Mouse (Mus musculus): ENCODE results near the gene Tmem245. TPM values are rescaled to one million over a fixed set of nuclear protein-coding genes. Genes with fewer than 3 reads are reported as not detected.

Tmem245 gene
- total RNA-seq (2015), result 10.1 and 10.9 TPM in 2 replicates
- total RNA-seq (2017), result 4.6 and 10.0 TPM in 2 replicates

DNA sequence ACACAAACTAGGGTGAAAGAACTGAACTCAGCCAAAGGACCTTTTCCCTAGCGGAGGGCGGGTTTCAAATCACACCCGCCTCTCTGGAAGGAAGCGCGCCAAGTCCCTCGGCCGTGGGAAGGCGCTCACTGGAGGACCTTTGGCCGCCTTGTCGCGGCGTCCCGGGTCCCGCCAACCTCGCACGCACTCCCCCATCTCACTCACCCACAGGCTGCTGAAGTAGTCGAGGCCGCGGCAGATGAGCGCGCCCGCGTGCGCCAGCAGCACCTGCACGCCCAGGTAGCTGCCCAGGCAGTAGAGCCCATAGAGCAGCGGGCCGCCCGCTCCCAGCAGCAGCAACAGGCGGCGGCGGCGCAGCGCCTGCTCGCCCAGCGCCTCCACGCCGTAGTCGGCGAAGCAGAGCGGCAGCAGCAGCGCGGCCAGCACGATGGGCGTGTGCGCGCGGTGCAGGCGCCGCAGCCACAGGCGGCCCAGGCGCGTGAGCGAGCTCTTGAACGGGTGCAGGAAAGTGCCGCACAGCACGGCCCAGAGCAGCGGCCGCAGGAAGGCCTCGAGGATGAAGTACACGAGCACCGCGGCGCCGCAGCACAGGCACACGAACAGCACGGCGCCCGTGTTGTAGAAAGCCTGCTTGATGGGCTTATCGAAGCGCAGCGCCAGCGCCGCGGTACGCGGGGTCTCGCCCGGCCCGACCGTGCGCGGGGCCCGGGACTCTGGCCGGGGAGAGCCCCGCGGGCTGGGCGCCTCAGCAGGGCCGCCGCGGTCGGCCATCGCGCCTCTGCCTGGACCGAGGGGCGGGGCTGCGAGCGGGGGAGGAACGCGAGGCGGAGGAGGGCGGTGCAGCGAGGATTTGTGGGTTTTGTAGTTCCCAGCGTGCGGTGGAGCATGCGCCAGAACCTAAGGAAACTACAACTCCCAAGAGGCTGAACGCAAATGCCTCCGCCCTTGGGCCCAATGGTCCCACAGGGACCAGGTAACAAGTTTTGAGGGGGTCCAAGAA lies at the start of gene Tmem245:
TSS of gene Tmem245 (minus strand) at position 797 of the 1,000 bp plus-strand sequence.
- peak; percentile 99 for ATAC-seq (ENCODE audit: poor library complexity, severe bottlenecking)

DNA sequence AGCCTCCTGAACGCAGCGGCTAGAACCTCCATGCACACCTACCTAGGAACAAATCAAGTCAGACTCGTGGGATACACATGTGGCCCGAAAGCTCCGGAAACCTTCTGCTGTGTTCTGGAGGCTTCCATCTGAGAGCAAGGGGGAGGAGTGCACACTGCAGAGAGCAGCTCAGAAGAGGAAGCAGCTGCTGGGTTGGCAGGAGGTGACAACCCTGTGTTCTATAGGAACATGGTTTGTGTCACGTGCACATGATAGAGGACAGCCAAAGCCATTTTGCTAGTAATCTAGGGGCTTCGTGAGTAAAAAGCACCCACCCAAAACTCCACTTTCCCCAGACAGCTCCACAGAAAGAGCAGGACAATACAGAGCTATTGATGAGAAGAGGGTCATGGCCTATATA lies 46.1 kb upstream of the Tmem245 start:
- no peak for ATAC-seq (ENCODE audit: poor library complexity, severe bottlenecking)

DNA sequence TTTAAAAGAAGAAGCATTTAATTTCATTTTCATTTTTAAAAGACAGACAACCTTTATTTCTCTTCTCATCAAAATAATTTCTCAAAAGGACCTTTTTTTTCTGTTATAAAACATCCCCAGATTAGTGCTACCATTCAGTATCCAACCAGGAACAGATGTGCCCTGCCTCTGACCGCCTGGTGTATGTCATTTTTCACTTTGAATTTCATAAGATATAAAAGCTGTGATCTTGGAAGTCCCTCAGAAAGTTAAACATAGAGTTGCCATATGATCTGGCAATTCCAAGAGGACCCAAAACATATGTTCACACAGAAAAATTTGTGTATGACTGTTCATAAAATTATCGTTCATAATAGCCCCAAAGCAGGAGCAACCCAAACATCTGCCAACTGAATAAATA lies 44.7 kb upstream of the Tmem245 start:
- ATAC-seq (ENCODE audit: poor library complexity, severe bottlenecking), result no peak

DNA sequence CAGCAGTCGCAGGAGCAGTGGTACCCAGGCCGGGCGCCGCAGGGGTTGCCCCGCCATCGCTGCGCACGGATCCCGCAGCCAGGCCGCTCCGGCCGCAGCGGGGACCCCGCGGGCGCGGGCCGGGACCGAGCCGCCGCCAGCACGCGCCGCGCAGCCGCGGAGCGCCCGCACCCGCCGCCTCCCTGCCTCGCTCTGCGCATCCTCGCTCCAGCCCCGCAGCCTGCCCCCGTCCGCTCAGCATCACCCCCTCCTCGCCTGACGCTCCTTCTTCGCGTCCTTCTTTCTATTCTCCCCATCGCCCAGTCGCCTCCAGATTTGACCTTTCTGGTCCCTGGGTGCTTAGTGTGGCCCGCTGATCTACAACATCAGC lies 43.0 kb upstream of the Tmem245 start, which contains the start of gene Frrs1l:
TSS of gene Frrs1l (minus strand) at position 177 of the 370 bp plus-strand sequence.
- ATAC-seq (ENCODE audit: poor library complexity, severe bottlenecking), result no peak

DNA sequence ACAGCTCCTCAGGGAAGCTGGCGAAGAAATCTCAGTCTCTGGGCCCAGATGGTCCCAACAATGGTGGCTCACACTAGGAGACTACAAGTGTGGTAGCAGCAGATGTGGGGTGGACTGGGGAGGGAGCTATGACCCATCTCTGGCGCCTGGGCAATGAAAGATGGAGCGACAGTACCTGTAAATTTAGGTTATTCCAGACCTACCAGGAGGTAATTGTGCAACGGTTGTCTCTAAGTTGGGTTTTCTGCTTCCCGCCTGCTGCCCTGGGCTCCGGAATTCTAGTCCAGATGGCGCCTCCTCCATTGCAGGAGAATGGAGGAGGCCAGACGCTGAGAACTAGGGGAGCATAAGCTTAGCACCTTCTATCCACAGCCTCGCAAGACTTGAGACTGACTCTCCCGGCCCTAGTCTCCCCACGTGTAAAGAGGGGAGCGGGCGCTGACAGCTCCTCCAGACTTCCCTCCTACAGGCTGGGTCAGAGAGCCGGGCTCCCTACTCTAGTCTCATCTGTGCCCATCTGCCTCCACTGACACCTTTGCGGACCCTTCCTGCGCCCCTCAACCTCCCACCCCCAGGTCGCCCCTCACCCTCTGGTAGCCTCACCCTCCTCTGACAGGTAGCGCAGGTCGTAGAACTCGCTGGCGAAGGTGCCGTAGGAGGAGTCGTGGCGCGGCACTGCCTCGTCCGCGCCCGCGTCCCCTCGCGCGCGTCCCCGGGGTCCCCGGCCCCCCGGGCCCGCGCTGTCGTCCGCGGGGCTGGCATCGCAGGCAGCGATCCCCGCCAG lies 42.4 kb upstream of the Tmem245 start:
- no peak for ATAC-seq (ENCODE audit: poor library complexity, severe bottlenecking)

DNA sequence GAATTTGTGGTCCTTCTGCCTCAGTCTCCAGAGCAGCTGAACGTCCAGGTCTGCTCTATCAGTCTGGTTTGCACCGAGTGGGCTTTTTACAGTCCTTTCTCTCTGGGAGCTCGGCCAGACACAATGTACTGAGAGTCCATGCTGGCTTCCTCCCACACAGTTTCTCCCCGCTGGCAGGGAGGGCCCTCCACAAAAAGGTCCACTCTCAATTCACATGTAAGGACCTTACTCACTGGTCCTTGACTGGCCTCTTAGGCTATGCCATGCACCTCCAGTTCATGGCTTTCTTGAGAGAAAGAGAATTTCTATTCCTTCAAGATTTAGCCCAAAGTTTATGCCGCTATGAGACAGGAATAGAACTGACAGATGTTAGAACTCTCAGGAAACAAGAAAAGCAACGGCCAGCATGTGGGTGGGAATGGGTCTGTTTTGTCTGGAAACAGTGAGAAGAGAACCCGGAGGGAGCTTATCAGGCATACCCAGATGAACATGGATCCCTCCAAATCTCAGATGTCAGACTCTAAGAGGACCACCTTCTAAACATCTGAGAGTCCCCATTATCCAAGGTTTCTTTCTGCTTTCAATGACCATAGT lies 18.4 kb upstream of the Tmem245 start:
- no peak for ATAC-seq (ENCODE audit: poor library complexity, severe bottlenecking)

DNA sequence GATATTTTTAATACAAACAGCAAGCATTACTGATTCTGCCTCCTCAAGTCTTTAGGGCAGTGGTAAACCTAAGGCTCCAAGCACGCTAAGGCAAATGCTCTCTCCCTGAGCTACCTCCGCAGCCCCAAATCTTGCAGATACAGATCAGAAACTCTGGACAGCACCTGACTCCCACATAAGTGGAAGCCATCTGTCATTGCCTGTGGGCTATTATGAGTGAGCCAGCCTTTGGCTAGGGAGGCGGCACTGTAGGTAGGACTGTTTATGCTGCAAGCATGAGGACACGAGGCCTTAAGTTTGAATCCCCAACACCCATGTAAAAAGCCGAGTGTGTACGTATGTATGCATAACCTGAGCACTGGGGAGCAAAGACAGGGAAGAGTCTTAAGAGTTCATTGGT lies 16.4 kb upstream of the Tmem245 start:
- ATAC-seq (ENCODE audit: poor library complexity, severe bottlenecking), result no peak

DNA sequence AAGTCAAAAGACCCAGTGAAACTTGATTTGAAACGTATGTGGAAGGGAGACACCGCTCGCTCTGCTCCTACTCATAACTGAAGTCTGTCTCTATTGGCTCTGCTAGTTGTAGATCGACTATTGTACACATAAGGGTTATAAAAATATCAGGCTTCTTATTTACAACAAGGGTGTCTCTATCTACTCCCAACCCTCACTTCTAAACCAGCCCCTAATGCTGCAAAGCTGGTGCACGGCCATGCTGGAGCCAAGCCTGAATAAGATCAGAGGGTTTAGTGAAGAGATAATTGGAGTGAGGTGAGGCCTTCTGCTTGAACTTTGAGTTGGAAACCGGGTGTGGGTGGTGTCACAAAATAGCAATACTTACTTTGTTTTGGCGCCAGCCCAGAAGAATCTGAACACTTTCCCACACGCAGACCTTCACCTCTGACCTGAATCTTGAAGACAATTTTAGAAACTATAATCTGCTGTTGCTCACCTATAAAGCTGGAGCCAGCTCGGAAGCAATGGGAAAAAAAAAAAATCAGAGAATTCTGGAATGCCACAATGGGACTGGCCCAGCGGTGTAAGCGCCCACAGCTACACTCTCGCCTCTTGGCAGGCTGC lies 14.2 kb upstream of the Tmem245 start:
- no peak for ATAC-seq (ENCODE audit: poor library complexity, severe bottlenecking)

DNA sequence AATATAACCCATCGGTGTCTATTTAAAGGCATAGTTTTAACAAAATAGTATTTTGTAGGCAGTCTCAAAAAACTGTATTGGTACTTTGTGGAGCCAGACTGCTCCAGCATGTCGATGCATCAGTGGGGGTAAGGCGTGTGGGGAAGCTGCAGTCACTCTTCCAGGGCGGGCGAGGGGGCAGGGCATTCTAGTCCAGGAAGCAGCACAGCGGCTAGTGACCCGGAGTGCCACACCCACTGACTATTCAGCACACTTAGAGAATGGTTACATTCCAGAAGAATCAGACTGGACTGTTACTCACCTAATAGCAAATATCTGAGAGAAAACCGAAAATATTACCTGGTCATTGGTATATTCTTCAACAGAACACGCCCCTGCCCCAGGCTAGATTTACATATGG lies 10.3 kb upstream of the Tmem245 start:
- no peak for ATAC-seq (ENCODE audit: poor library complexity, severe bottlenecking)

DNA sequence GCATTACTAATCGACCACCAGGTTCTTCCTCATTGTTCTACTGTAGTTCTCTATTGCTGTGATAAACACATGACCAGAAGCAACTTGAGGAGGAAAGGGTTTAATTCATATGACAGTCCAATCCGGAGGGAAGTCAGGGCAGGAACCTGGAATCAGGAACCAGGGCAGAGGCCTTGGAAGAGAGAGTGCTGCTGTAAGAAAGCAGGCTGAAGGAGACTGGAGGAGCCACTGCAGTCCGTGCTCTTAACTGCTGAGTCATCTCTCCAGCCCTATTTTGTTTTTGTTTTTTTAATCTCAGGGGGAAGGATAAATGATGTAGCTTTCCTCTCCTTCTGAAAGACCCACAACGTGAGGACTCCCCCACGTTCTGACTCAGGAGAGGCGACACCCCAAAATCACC lies 6.0 kb upstream of the Tmem245 start:
- ATAC-seq (ENCODE audit: poor library complexity, severe bottlenecking), result no peak

DNA sequence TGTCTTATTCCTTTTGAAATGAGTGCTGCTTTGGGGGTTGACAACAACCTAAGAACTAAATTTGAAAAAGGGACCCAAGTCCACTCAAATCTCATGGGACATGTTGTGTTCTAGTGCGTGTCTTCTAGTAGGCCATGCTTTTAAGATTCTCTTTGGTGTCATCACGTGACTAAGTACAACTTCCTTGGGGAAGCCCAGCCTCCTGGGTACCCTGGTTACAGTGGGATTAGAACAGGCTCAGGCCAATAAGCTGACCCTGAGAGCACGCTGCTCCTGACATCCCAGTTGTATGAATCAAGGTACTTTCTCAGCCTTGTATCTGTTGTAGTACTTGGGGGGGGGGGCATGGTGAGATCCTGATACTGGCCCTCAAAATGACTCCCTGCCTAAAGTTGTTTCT lies 4.5 kb upstream of the Tmem245 start:
- ATAC-seq (ENCODE audit: poor library complexity, severe bottlenecking), result no peak

DNA sequence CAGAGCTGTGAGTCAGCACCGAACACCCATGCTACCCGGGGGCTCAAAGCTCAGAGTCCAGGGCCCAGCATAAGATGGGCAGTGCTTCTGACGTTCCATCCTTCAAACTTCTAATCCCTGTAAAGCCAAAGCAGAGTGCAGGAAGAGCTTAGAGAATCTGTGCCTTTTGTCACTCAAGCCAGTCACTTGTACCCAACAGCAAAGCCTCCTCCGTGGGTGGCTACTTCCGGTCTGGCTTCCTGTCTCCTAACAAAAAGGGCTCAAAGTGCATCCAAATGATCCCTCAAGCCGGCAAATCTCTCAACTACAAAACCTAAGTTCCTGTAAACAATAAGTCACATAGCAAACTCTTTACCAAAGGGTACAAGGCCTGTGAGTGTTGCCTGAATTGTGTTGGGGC lies 2.3 kb upstream of the Tmem245 start:
- ATAC-seq (ENCODE audit: poor library complexity, severe bottlenecking), result no peak

DNA sequence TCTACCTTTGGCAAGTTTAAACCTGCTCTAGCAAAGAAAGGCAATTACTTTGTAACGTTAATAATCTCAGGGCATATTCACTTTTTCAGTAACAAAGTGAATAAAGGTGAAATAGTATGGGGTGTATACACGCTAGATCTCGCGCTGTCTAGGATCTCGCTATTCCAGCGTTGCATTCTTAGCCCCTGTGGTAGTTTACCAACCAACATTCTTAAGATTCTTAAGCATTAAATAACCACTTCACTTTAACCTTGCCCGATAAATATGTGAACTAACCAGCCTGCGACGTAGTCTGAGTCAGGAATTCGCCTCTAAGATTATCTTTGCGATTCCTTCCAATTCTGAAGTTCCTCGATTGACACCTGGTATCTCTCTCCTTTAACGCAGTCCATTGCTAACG lies 1.1 kb downstream of the Tmem245 start:
- ATAC-seq (ENCODE audit: poor library complexity, severe bottlenecking), result no peak

DNA sequence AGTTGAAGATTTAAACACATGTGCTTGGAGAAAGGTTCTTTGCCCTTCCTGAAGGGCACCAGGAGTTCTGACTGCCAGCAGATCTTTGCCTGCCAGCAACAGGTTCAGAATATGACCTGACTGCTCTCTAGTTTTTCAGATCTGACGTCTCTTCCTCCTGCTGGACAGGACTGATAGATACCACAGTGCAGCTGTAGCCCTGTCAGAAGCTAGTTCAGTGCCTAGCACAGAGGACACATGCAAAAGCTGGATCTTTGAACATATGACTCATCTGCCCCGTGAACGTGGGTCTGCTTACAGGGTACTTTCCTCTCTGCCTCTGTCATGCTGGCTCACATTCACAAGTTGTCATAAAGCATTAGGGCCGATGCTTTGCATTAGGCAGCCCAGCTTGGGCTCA lies 3.0 kb downstream of the Tmem245 start:
- no peak for ATAC-seq (ENCODE audit: poor library complexity, severe bottlenecking)

DNA sequence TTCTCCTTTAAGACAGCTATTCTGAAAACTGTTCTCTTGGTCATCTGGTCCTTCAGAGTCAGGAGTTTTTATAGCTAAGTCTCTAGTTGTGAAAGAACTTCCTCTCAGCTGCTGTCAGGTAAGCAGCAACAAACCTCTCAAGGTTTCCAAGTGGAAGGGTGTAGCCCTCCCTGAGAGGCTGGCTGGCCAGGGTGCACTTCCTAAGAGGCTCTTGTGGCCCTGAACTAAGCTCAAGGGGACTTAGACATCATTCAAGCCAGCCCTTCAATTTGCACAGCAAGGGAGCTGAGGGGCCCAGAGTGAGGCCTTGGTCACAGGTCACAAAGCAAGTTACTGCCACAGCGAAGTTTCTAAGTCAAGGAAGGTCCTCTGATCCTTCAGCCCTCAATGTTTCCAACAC lies 4.0 kb downstream of the Tmem245 start:
- ATAC-seq (ENCODE audit: poor library complexity, severe bottlenecking), result no peak

DNA sequence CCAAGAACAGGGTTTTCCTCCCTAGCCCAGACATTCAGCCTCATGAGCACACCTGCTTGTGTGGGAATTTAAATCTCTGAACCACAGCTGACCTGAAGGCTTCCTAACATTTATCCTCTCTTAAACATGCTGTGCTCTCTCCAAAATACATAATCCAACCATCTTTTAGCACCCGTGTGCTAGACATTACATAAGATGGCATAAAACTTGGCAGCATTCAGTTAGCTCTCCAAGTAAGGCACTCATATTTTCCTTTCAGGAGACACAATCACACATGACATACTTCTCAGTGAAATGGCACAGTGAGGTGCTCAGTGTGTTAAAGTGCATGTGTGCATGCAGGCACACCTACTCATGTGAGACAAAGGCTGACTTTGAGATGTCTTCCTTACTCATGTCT lies 4.7 kb downstream of the Tmem245 start:
- no peak for ATAC-seq (ENCODE audit: poor library complexity, severe bottlenecking)

DNA sequence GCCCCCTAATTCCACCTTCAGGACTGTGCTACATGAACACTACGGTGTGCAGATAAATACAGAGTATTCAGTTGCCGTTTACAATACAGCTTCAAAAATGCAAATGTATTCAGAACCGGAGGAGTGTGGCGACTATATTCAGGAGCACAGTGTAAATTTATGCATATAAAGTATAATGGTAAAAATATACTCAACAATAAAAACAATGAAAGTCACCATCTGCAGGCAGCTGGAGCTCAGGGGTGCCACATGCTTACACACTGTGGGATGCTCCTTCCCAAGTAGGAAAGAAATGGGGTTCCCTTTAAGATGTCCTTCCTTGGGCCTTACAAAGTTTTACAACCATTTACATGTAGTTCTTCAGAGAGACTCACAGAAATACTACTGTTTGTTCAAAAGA lies 5.8 kb downstream of the Tmem245 start:
- no peak for ATAC-seq (ENCODE audit: poor library complexity, severe bottlenecking)

DNA sequence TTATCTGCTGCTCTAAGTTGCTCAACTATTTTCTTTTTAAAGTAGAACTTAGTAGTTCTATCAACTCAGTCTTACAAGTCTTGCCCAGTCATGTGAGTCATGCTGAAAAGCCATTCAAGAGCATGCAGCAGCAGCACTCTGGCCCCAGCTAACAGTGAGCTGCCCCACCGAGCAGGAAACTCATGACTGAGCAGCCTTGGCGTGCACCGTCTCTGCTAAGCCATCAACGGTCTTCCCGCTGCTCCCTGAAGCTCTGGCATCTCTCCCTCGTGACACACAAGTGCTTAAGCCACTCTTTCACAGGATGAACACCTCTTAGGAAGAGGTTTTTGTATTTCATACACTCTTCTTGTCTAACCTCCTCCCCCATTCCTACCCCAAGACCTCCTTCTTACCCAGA lies 10.1 kb downstream of the Tmem245 start:
- no peak for ATAC-seq (ENCODE audit: poor library complexity, severe bottlenecking)

DNA sequence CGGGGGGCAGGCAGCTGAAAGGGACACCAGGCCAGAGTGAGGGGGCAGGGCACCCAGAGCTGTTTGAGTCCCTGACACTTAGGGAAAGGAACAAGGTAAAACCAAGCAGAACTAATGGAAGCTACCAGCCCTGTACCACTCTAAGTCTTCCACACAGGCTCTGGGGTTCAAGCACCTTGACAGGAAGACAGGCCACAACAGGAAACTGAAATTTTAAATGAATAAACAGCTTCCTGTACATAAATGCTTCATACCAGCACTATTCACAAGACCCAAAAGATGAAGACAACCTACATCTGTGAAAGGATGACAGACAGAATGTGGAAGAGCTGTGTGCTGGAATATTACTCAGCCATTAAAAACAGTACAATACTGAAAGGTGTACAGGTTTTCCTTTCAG lies 11.9 kb downstream of the Tmem245 start:
- no peak for ATAC-seq (ENCODE audit: poor library complexity, severe bottlenecking)

DNA sequence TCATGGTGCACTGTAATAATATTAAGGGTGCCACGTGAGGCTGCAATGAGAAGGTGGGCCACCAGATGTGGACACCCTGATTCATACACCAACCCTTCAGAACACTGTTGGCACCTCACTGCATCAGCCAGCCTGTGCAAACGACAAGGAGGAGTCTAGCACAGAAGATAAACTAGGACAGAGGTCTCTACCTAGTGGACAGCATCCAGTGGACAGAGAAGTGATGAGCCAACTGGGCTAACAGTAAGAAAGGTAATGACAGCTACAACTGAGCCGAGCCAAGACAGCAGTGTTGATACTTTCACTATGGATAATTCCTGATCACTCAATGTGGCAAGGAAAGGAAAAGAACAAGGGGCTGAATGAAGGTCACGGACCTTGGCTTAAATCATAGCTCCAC lies 14.1 kb downstream of the Tmem245 start:
- ATAC-seq (ENCODE audit: poor library complexity, severe bottlenecking), result no peak

DNA sequence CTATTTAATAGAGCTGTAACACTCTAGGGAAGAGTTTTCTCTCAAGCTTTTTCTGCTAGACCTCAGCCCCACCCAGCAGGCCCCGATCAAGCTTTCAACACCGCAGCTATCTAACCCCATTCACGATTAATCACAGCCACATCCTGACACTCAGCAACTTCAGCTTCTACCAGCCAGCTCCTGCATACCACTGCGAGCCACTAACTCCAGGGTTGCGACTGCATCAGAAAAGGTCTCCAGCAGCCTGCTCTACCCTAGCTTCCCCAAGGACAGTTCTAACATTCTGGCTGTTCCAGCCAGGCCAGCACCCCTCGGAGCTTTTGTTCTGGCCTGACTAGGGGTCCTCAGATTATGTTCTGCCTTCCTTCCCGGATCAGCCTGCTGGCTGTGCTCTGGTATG lies 15.1 kb downstream of the Tmem245 start:
- ATAC-seq (ENCODE audit: poor library complexity, severe bottlenecking), result peak; percentile 30; the same call in 1 of the 2 replicates
